Mouse (Mus musculus) granulocyte monocyte progenitor cell, adult 5-6 weeks (primary cell): Measurements from ENCODE around the gene Jazf1. TPM values are rescaled to one million over a fixed set of nuclear protein-coding genes. Genes with fewer than 3 reads are reported as not detected.
A peak's percentile ranks its signal among the peaks of the same experiment; 100 is the strongest.

Source experiments
- ATAC-seq: replicated peaks from 2 replicates; pipeline ENCODE4 v1.8.0; 2016; ENCODE audit warnings: mild to moderate bottlenecking, moderate TSS enrichment, inconsistent platforms; ENCODE audit not compliant: poor library complexity, severe bottlenecking
- total RNA-seq, 2 experiments: library from RNA; stranded (forward) in 1 of 2; stranded (reverse) in 1 of 2; fragments of 200-712, 200-1000 nt in 1 of 2; fragments of >200 nt in 1 of 2; fragmentation: Nextera tagmentation in 1 of 2; gene quantifications; 2 replicates each; pipeline ENCODE4 v1.2.3; 2014 to 2017

Gene Jazf1
- total RNA-seq, 2 experiments from 2014 or later = not detected

DNA sequence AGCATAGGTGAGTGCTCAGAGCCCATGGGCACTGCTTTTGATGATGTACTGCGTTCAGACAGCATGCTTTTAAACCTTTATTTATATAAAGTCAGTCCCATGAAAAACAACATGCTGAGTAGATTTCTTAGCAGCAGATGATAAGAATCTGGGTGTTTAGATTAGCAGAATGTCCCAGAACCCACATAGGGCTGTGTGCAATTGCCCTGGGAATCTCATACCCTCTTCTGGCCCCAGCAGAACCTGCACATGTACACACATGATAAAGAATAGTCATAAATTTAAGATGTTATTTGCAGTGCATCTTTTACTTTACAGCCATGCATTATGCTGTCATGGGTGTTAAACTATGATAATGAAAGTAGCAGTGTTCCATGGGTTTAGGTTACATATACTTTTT, 297.6 kb downstream of the Jazf1 start:
- no peak for ATAC-seq

DNA sequence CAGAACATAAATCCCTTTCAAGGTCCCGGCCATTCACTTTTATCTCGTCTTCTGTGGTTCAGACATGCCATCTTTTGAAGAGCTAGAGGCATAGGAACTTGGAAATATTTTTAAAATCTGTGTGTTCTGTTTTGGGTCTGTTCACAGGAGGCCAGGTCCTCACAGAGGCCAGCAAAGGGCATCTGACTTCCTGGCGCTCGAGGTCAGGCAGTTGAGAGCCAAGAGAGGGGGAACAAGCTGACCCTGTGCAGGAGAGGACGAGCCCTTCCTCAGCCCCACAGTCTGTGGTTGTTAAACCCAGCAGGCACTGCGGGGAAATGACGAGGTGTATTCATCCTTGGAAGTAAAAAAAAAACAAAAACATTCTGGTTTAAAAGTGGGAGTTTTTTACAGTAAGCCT, 303.2 kb downstream of the Jazf1 start:
- ATAC-seq = no peak

DNA sequence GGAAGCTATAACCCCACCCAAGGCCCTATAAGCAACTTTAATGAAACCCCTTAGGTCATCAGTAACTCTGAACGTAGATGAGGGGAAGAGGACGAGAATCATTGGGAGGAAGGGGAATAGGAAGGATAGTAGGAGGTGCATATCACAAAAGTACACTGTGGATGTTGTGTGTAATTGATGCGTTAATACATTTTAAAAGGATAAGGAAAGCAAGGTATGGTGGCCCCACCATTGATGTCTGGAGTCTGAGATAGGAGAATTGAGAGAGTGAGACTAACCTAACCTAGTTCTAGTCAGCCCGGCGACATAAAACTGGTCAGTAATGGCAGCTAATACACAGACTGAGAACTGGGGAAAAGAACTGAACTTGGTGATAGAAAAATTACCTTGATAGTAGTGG, 315.6 kb downstream of the Jazf1 start:
- ATAC-seq = no peak

DNA sequence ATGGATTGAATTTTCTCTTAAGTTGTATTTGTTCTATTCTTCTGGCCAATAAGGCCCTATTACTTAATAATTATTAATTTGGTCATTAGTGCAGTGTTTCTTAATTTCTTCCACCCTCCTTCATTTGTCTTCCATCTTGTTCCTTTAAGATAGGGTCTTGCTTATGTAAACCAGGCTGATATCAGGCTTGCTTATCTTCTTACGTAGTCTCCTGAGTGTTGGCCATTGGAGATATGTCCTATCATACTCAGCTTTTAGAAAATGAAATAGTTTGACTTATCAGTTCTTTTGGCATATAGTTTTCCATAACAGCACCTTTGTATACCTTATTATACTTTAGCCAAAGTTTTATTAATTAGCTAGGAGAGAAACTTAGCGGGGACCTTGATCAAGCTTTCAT, 333.8 kb downstream of the Jazf1 start:
- no peak for ATAC-seq

DNA sequence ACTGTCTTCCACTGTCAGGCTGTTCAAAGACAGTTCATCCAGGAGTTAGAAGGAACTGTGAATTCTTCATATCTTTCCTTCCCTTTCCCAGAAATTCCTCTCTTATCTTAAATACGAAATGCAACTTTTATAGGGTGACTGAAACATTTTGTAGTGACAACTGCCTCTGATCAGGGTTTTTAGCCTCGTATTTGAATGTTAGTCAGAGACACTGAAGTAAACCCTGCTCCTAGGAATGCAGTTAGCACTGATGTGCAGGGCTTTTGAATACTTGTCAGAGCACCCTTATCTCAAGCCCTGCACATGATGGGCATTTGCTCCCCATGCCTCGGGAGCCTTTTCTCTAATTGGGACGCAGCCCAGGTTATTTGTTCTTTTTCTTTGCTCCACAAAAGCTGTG, 338.1 kb downstream of the Jazf1 start:
- ATAC-seq = no peak

DNA sequence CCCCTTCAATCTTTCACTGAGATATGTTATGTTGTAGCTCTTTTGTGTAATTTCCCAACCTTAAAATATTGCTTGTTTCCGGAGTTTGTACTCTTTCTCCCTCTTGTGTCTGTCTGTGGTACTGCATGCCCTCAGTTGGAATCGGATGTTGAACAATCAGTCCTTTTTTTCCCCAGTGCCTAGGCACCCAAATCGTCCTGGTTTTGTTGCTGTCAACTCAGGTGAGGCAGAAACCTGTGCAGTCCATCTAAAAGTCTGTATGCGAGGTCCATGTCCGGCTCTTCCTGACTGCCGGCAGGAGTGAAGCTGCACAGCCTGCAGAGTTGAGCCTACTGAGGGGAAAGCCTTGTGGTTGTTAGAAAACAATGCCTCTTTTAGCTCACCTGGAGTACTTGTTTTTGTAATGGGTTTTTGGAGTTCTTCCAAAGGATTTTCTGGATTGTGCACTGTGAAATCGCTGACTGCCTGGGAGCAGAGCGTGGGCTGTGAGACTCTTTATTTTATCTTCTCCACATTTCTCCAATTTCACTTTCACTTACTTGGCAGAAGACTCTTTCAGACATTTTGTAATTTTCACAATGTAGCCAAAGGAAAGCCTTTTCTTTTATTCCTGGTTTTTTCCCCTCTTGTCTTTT, 343.5 kb downstream of the Jazf1 start:
- peak; percentile 80 for ATAC-seq

Other genes starting within 250 kb of the Jazf1 start
- not detected in 2 replicates for gene Creb5, start 218.6 kb upstream of the Jazf1 start, total RNA-seq (2014; fragmentation: Nextera tagmentation)
- gene Creb5, start 218.6 kb upstream of the Jazf1 start, total RNA-seq (2017) = 0.15 TPM in 1 of 2 replicates, not detected in the other